Mouse (Mus musculus): ENCODE measurements around the gene Dcun1d2.

- TF ChIP-seq CTCF (conservative IDR thresholded peaks at IDR 0.05; ENCODE audit: low read length) (peak; percentile 73), POU5F1 (IDR thresholded peaks at IDR 0.05; ENCODE audit: borderline replicate concordance, low read length) (no peak)
Measured at GRCm38 (mm10) chr8:13213479-13214268, 74.3 kb downstream of the Dcun1d2 start.
